Comparison of ENCODE assay signal across 7 mouse cellular contexts in genomic region chr8:106165460-106165859, GRCm38 (mm10). TPM values are rescaled to one million over a fixed set of nuclear protein-coding genes. Genes with fewer than 3 reads are reported as not detected.
DNase-seq lines count a peak whose midpoint lies in the region.

No protein-coding gene starts in this region.

- peak; percentile 82 for DNase-seq in 416B (ENCODE audit: low read depth)
- peak; percentile 69 for DNase-seq in CD4-positive helper T cell, adult 2 months (ENCODE audit: low read depth, low spot score)
- DNase-seq in c-Kit-positive CD71-positive TER-119-negative erythroid progenitor cells, embryonic 14.5 days (ENCODE audit: low read depth) = peak; percentile 52
- DNase-seq in frontal cortex, postnatal 36 days (ENCODE audit: low spot score in 2 of 2) = peak; percentile 78 to 85
- DNase-seq in layer of hippocampus, adult 8-10 months (ENCODE audit: low spot score in 2 of 2) = peak; percentile 50 to 77
- DNase-seq in lung, postnatal 14 days = peak; percentile 84
- peak; percentile 59 for DNase-seq in skeletal muscle tissue, adult 2 months (ENCODE audit: low read depth, low spot score)

RNA-seq across cellular contexts. Expression of gene Slc7a6, which starts 3.2 kb away (rescaled TPM):
- 10 to 100 TPM; 22.3 to 31.9 (median 27.5) TPM for total RNA-seq in layer of hippocampus, adult 8-10 months (2022)

RNA-seq across cellular contexts. Expression of gene Pla2g15, which starts 15.3 kb away (rescaled TPM):
- total RNA-seq in layer of hippocampus, adult 8-10 months (2022) = 10 to 100 TPM; 28.2 to 36.0 (median 29.8) TPM

RNA-seq across cellular contexts. Expression of gene Esrp2, which starts 28.7 kb away (rescaled TPM):
- total RNA-seq in layer of hippocampus, adult 8-10 months (2022) = under 1 TPM in 2 of 4 experiments, not detected in 2; 0.09 to 0.43 TPM

RNA-seq across cellular contexts. Expression of gene Slc7a6os, which starts 45.3 kb away (rescaled TPM):
- 10 to 100 TPM; 22.2 to 29.7 (median 26.8) TPM for total RNA-seq in layer of hippocampus, adult 8-10 months (2022)

RNA-seq across cellular contexts. Expression of gene Prmt7, which starts 45.3 kb away (rescaled TPM):
- total RNA-seq in layer of hippocampus, adult 8-10 months (2022) = 10 to 100 TPM; 32.8 to 43.7 (median 36.4) TPM

Comparison
In these comparisons a context has a peak if more than half of its experiments do, and no peak if none do; other contexts are left out.
1. Peak in every context shown above with its lines: DNase-seq.